Mouse (Mus musculus) stomach, postnatal 0 days (tissue): ENCODE results near the gene Tjp1.

Experiments used
- CTCF ChIP-seq: IDR thresholded peaks from 2 replicates; pipeline ENCODE4 v1.5.1; 2016; ENCODE audit warnings: antibody characterized with exemption, low read depth, mild to moderate bottlenecking, moderate library complexity
- EP300 ChIP-seq: optimal IDR thresholded peaks from 2 replicates; pipeline ENCODE3; 2016; ENCODE audit warnings: antibody characterized with exemption

DNA sequence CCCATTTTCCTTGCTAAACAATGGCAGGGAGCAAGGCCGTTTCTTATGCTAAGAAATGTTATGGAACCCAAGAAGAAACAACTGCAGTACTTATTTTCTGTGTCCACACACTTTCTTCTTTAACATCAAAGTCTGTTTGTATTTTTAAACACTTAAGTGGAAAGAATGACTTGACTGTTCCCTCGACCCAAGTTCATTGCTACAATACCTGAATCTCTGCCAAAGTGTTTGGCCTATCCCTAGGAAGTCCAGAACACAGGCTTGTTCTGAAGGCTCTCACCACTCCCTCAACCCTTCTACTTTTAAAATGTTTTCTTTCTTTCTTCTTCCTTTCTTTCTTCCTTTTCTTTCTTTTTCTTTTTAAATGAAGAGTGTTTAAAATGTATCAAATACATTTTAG lies 71.5 kb downstream of the Tjp1 start:
- TF ChIP-seq CTCF (no peak), EP300 (no peak)
